Mouse (Mus musculus) spleen, postnatal 36 days (tissue): ENCODE measurements around the gene Atp9a.
A peak's percentile ranks its signal among the peaks of the same experiment; 100 is the strongest.

Source experiments
- DNase-seq, 2 experiments: peaks; one replicate each; pipeline ENCODE4 v3.0.0; 2022; ENCODE audit warnings: low spot score in 2 of 2, mixed read lengths in 1 of 2

Atp9a gene

GRCm38 (mm10) chr2:168643524-168644177, 98.6 kb downstream of the Atp9a start:
- DNase-seq, result no peak

- DNase-seq, result no peak
Observed at GRCm38 (mm10) chr2:168642187-168642586, 100.0 kb downstream of the Atp9a start.

GRCm38 (mm10) chr2:168640460-168640859, 101.7 kb downstream of the Atp9a start:
- no peak for DNase-seq

- DNase-seq, result no peak
Observed at GRCm38 (mm10) chr2:168634881-168635280, 107.3 kb downstream of the Atp9a start.

- DNase-seq, result no peak
Observed at GRCm38 (mm10) chr2:168633301-168633816, 108.8 kb downstream of the Atp9a start.

GRCm38 (mm10) chr2:168632543-168632942, 109.7 kb downstream of the Atp9a start:
- DNase-seq, result no peak

- DNase-seq, result peak; percentile 63 to 69
Observed at GRCm38 (mm10) chr2:168628787-168629186, 113.4 kb downstream of the Atp9a start.

- peak in 1 of 2 experiments; percentile 4 for DNase-seq
Observed at GRCm38 (mm10) chr2:168627829-168628770, 114.1 kb downstream of the Atp9a start.

GRCm38 (mm10) chr2:168626385-168626784, 115.8 kb downstream of the Atp9a start:
- DNase-seq, result no peak

- DNase-seq, result no peak
Observed at GRCm38 (mm10) chr2:168625091-168625490, 117.1 kb downstream of the Atp9a start.

- DNase-seq, result no peak
Observed at GRCm38 (mm10) chr2:168621111-168621802, 121.0 kb downstream of the Atp9a start.

GRCm38 (mm10) chr2:168618205-168618717, 123.9 kb downstream of the Atp9a start:
- DNase-seq, result no peak

GRCm38 (mm10) chr2:168615160-168615559, 127.0 kb downstream of the Atp9a start:
- DNase-seq, result no peak

- no peak for DNase-seq
Observed at GRCm38 (mm10) chr2:168614170-168614872, 127.9 kb downstream of the Atp9a start.

- DNase-seq, result no peak
Observed at GRCm38 (mm10) chr2:168613092-168613880, 128.9 kb downstream of the Atp9a start.

- no peak for DNase-seq
Observed at GRCm38 (mm10) chr2:168610941-168611340, 131.3 kb downstream of the Atp9a start.

- DNase-seq, result no peak
Observed at GRCm38 (mm10) chr2:168609653-168610248, 132.5 kb downstream of the Atp9a start.

GRCm38 (mm10) chr2:168608125-168608564, 134.1 kb downstream of the Atp9a start:
- DNase-seq, result no peak

- no peak for DNase-seq
Observed at GRCm38 (mm10) chr2:168604655-168605070, 137.5 kb downstream of the Atp9a start.

GRCm38 (mm10) chr2:168602387-168602741, 139.8 kb downstream of the Atp9a start:
- DNase-seq, result no peak
